Mouse (Mus musculus): Measurements from ENCODE around the gene Cracr2a. TPM values are rescaled to one million over a fixed set of nuclear protein-coding genes. Genes with fewer than 3 reads are reported as not detected.
"Not testable (repeated sequence)": the region's sequence is repeated elsewhere in the genome, so short reads cannot be mapped to it uniquely, and the experiment has no call there.

The Cracr2a gene
- polyA plus RNA-seq (2012; rRNA removed) = 3.4 and 4.0 TPM in 2 replicates

- no peak for TF ChIP-seq POLR2A (IDR thresholded peaks at IDR 0.05; ENCODE audit: low read depth, low read length)
- peak; percentile 88 for TF ChIP-seq CTCF (IDR thresholded peaks at IDR 0.05; ENCODE audit: extremely low read depth, insufficient read depth, insufficient read length, insufficient replicate concordance)
- Histone ChIP-seq H3K27me3 (ENCODE audit: control insufficient read depth, insufficient read depth, low read length) (no peaks in the 10 kb centered on the region), H3K27ac (ENCODE audit: insufficient read depth, low read length) (peak within 1 kb of the TSS; percentile 69), H3K4me3 (ENCODE audit: extremely low read depth, insufficient read depth, insufficient read length) (peak within 1 kb of the TSS; percentile 78), H3K4me1 (ENCODE audit: control insufficient read depth, insufficient read depth, insufficient read length) (peaks cover 13% of the 10 kb centered on the region; the same call in 1 of the 2 replicates), H3K36me3 (ENCODE audit: control insufficient read depth, insufficient read depth, low read length) (no peaks in the 10 kb centered on the region)
- WGBS = 2% methylated on average over 22 of the region's 22 CpGs
- DNase-seq (ENCODE audit: low read depth in 1 of 2, low spot score in 2 of 2) = peak; percentile 55 to 79
Measured at GRCm38 (mm10) chr6:127561231-127562020, at the start of gene Cracr2a. Gene Cracr2a, plus strand, starts transcription at chr6:127561338.

- DNase-seq (ENCODE audit: low read depth in 1 of 2, low spot score in 2 of 2) = not testable (repeated sequence)
Measured at GRCm38 (mm10) chr6:127513776-127514175, 47.4 kb upstream of the Cracr2a start.

GRCm38 (mm10) chr6:127521176-127521575, 40.0 kb upstream of the Cracr2a start:
- no peaks in the 10 kb centered on the region for H3K36me3 ChIP-seq (ENCODE audit: control insufficient read depth, insufficient read depth, low read length)
- TF ChIP-seq CTCF (IDR thresholded peaks at IDR 0.05; ENCODE audit: extremely low read depth, insufficient read depth, insufficient read length, insufficient replicate concordance) (no peak), POLR2A (IDR thresholded peaks at IDR 0.05; ENCODE audit: low read depth, low read length) (no peak)
- 37% methylated on average over 8 of the region's 8 CpGs for WGBS
- H3K27ac ChIP-seq (ENCODE audit: insufficient read depth, low read length) = no peak overlapping the region
- no peak for DNase-seq (ENCODE audit: low read depth in 1 of 2, low spot score in 2 of 2)
- no peaks in the 10 kb centered on the region for H3K27me3 ChIP-seq (ENCODE audit: control insufficient read depth, insufficient read depth, low read length)
- H3K4me1 ChIP-seq (ENCODE audit: control insufficient read depth, insufficient read depth, insufficient read length) = no peaks in the 10 kb centered on the region; the same call in 1 of the 2 replicates
- H3K4me3 ChIP-seq (ENCODE audit: extremely low read depth, insufficient read depth, insufficient read length) = no peak overlapping the region

More at GRCm38 (mm10) chr6:127513776-127514175, 47.4 kb upstream of the Cracr2a start:
- H3K27me3 ChIP-seq (ENCODE audit: control insufficient read depth, insufficient read depth, low read length); H3K36me3 ChIP-seq (ENCODE audit: control insufficient read depth, insufficient read depth, low read length); H3K4me3 ChIP-seq (ENCODE audit: extremely low read depth, insufficient read depth, insufficient read length); H3K27ac ChIP-seq (ENCODE audit: insufficient read depth, low read length); H3K4me1 ChIP-seq (ENCODE audit: control insufficient read depth, insufficient read depth, insufficient read length): not testable (repeated sequence)
- WGBS = 96% methylated on average over 7 of the region's 12 CpGs

GRCm38 (mm10) chr6:127522326-127522725, 38.8 kb upstream of the Cracr2a start:
- 7% methylated on average over 9 of the region's 9 CpGs for WGBS
- Histone ChIP-seq H3K27me3 (ENCODE audit: control insufficient read depth, insufficient read depth, low read length) (no peaks in the 10 kb centered on the region), H3K36me3 (ENCODE audit: control insufficient read depth, insufficient read depth, low read length) (no peaks in the 10 kb centered on the region), H3K4me3 (ENCODE audit: extremely low read depth, insufficient read depth, insufficient read length) (no peak overlapping the region), H3K4me1 (ENCODE audit: control insufficient read depth, insufficient read depth, insufficient read length) (no peaks in the 10 kb centered on the region; the same call in 1 of the 2 replicates), H3K27ac (ENCODE audit: insufficient read depth, low read length) (no peak overlapping the region)
- TF ChIP-seq CTCF (IDR thresholded peaks at IDR 0.05; ENCODE audit: extremely low read depth, insufficient read depth, insufficient read length, insufficient replicate concordance) (no peak), POLR2A (IDR thresholded peaks at IDR 0.05; ENCODE audit: low read depth, low read length) (no peak)
- DNase-seq (ENCODE audit: low read depth in 1 of 2, low spot score in 2 of 2) = no peak

GRCm38 (mm10) chr6:127524442-127524841, 36.7 kb upstream of the Cracr2a start:
- no peaks in the 10 kb centered on the region for H3K36me3 ChIP-seq (ENCODE audit: control insufficient read depth, insufficient read depth, low read length)
- no peak overlapping the region for H3K27ac ChIP-seq (ENCODE audit: insufficient read depth, low read length)
- TF ChIP-seq POLR2A (IDR thresholded peaks at IDR 0.05; ENCODE audit: low read depth, low read length) (no peak), CTCF (IDR thresholded peaks at IDR 0.05; ENCODE audit: extremely low read depth, insufficient read depth, insufficient read length, insufficient replicate concordance) (peak; percentile 59; the same call in 1 of the 2 replicates)
- no peak overlapping the region for H3K4me3 ChIP-seq (ENCODE audit: extremely low read depth, insufficient read depth, insufficient read length)
- no peaks in the 10 kb centered on the region; the same call in 1 of the 2 replicates for H3K4me1 ChIP-seq (ENCODE audit: control insufficient read depth, insufficient read depth, insufficient read length)
- H3K27me3 ChIP-seq (ENCODE audit: control insufficient read depth, insufficient read depth, low read length) = no peaks in the 10 kb centered on the region
- peak; percentile 28 to 39 for DNase-seq (ENCODE audit: low read depth in 1 of 2, low spot score in 2 of 2)
- WGBS = 47% methylated on average over 8 of the region's 8 CpGs

GRCm38 (mm10) chr6:127528625-127529024, 32.5 kb upstream of the Cracr2a start:
- no peak overlapping the region for H3K27ac ChIP-seq (ENCODE audit: insufficient read depth, low read length)
- WGBS = 81% methylated on average over 7 of the region's 7 CpGs
- H3K36me3 ChIP-seq (ENCODE audit: control insufficient read depth, insufficient read depth, low read length) = no peaks in the 10 kb centered on the region
- no peaks in the 10 kb centered on the region for H3K27me3 ChIP-seq (ENCODE audit: control insufficient read depth, insufficient read depth, low read length)
- no peak for DNase-seq (ENCODE audit: low read depth in 1 of 2, low spot score in 2 of 2)
- TF ChIP-seq CTCF (IDR thresholded peaks at IDR 0.05; ENCODE audit: extremely low read depth, insufficient read depth, insufficient read length, insufficient replicate concordance) = no peak
- TF ChIP-seq POLR2A (IDR thresholded peaks at IDR 0.05; ENCODE audit: low read depth, low read length) = no peak
- no peak overlapping the region for H3K4me3 ChIP-seq (ENCODE audit: extremely low read depth, insufficient read depth, insufficient read length)
- no peaks in the 10 kb centered on the region for H3K4me1 ChIP-seq (ENCODE audit: control insufficient read depth, insufficient read depth, insufficient read length)

- WGBS = 38% methylated on average over 2 of the region's 2 CpGs
- Histone ChIP-seq H3K4me3 (ENCODE audit: extremely low read depth, insufficient read depth, insufficient read length) (no peak overlapping the region), H3K27ac (ENCODE audit: insufficient read depth, low read length) (no peak overlapping the region), H3K4me1 (ENCODE audit: control insufficient read depth, insufficient read depth, insufficient read length) (no peaks in the 10 kb centered on the region), H3K36me3 (ENCODE audit: control insufficient read depth, insufficient read depth, low read length) (no peaks in the 10 kb centered on the region), H3K27me3 (ENCODE audit: control insufficient read depth, insufficient read depth, low read length) (no peaks in the 10 kb centered on the region)
- TF ChIP-seq POLR2A (IDR thresholded peaks at IDR 0.05; ENCODE audit: low read depth, low read length) = no peak
- DNase-seq (ENCODE audit: low read depth in 1 of 2, low spot score in 2 of 2) = peak in 1 of 2 experiments; percentile 7
Measured at GRCm38 (mm10) chr6:127529451-127529850, 31.7 kb upstream of the Cracr2a start.
